Mouse (Mus musculus) v-Abl transformed pro-B cells (cell line): ENCODE measurements at regions not wholly inside any gene's neighbourhood (a gene's known extent, or its start where the extent isn't known, plus 50 kb on each side); places are given as distances from the start of the nearest gene placed in this dataset.

Experiments
- in situ Hi-C, 2 experiments: fragments of 400-800 bp; cut with MboI; formaldehyde crosslinking; loops; one replicate each; pipeline ENCODE4 v1.15.1; 2025; ENCODE audit not compliant: unreplicated experiment in 2 of 2

GRCm38 (mm10) chr1:32805890-32806630, 259.0 kb upstream of the Gm5415 start:
- in situ Hi-C loops = no loop called here

GRCm38 (mm10) chr1:32772217-32772616, 225.1 kb upstream of the Gm5415 start:
- in situ Hi-C loops = no loop called here

GRCm38 (mm10) chr1:32768071-32768470, 221.0 kb upstream of the Gm5415 start:
- in situ Hi-C loops = no loop called here

- in situ Hi-C loops = loop anchor here (10.0 to 25.0 kb wide), 2 partner anchors 707 to 889 kb away; no protein-coding TSS in a partner anchor
Measured at GRCm38 (mm10) chr1:32748191-32748590, 201.1 kb upstream of the Gm5415 start.

GRCm38 (mm10) chr1:32746288-32746687, 199.2 kb upstream of the Gm5415 start:
- in situ Hi-C loops = loop anchor here (10.0 to 25.0 kb wide), 2 partner anchors 709 to 891 kb away; no protein-coding TSS in a partner anchor
